Mouse (Mus musculus) myocyte (in vitro differentiated cells): Measurements from ENCODE around the gene Pdia6. TPM values are rescaled to one million over a fixed set of nuclear protein-coding genes. Genes with fewer than 3 reads are reported as not detected.

Source experiments
- H3K27me3 ChIP-seq: one replicate; pipeline ENCODE4 v1.6.1; 2011; ENCODE audit not compliant: control insufficient read depth, insufficient read depth, insufficient read length
- H3K36me3 ChIP-seq: one replicate; pipeline ENCODE4 v1.6.1; 2011; ENCODE audit not compliant: control insufficient read depth, insufficient read depth
- H3K4me2 ChIP-seq: one replicate; pipeline ENCODE4 v1.6.1; 2011; ENCODE audit warnings: low read depth, control low read depth
- H3K4me3 ChIP-seq: one replicate; pipeline ENCODE4 v1.5.1; 2011; ENCODE audit warnings: mild to moderate bottlenecking, control low read depth, moderate library complexity
- H3K79me2 ChIP-seq: one replicate; pipeline ENCODE4 v1.6.1; 2011; ENCODE audit not compliant: control insufficient read depth, insufficient read depth
- H3ac ChIP-seq: one replicate; pipeline ENCODE4 v1.6.1; 2011; ENCODE audit not compliant: control insufficient read depth, insufficient read length
- CEBPB ChIP-seq: IDR thresholded peaks from 2 replicates; pipeline ENCODE4 v1.6.1; 2011; ENCODE audit warnings: mild to moderate bottlenecking, moderate library complexity; ENCODE audit not compliant: poor library complexity, insufficient read depth, severe bottlenecking
- E2F4 ChIP-seq: IDR thresholded peaks from one replicate; pipeline ENCODE4 v1.6.1; 2011; ENCODE audit warnings: mild to moderate bottlenecking, control low read depth, moderate library complexity; ENCODE audit not compliant: insufficient read depth
- MAX ChIP-seq: IDR thresholded peaks from one replicate; pipeline ENCODE4 v1.6.1; 2011; ENCODE audit warnings: low read depth, mild to moderate bottlenecking, control low read depth
- MYOD1 ChIP-seq, 3 experiments: IDR thresholded peaks; one replicate each; pipeline ENCODE4 v1.6.1; 2011; ENCODE audit warnings: control low read depth in 2 of 3, low read depth in 2 of 3, mild to moderate bottlenecking in 2 of 3, moderate library complexity in 1 of 3; ENCODE audit not compliant: insufficient read length in 2 of 3, control insufficient read depth in 1 of 3
- MYOG ChIP-seq, 3 experiments: IDR thresholded peaks; one replicate each; pipeline ENCODE4 v1.6.1; 2011; ENCODE audit warnings: control low read depth in 2 of 3, low read depth in 2 of 3, mild to moderate bottlenecking in 2 of 3; ENCODE audit not compliant: insufficient read length in 2 of 3, control insufficient read depth in 1 of 3, insufficient read depth in 1 of 3
- POLR2A ChIP-seq: IDR thresholded peaks from one replicate; pipeline ENCODE4 v1.6.1; 2011; ENCODE audit warnings: low read depth, mild to moderate bottlenecking, control low read depth, moderate library complexity; ENCODE audit not compliant: insufficient read length
- POLR2AphosphoS2 ChIP-seq: IDR thresholded peaks from one replicate; pipeline ENCODE4 v1.6.1; 2011; ENCODE audit warnings: low read depth, control low read depth; ENCODE audit not compliant: insufficient read length
- REST ChIP-seq: IDR thresholded peaks from one replicate; pipeline ENCODE4 v1.6.1; 2011; ENCODE audit warnings: mild to moderate bottlenecking, control low read depth, moderate library complexity; ENCODE audit not compliant: insufficient read depth, insufficient read length
- SRF ChIP-seq: IDR thresholded peaks from one replicate; pipeline ENCODE4 v1.6.1; 2011; ENCODE audit warnings: low read depth; ENCODE audit not compliant: control insufficient read depth, insufficient read length
- TCF12 ChIP-seq: IDR thresholded peaks from one replicate; pipeline ENCODE4 v1.6.1; 2011; ENCODE audit warnings: mild to moderate bottlenecking, control low read depth; ENCODE audit not compliant: poor library complexity, insufficient read depth, severe bottlenecking
- TCF3 ChIP-seq: IDR thresholded peaks from one replicate; pipeline ENCODE4 v1.6.1; 2011; ENCODE audit warnings: low read depth, control low read depth; ENCODE audit not compliant: insufficient read length
- USF1 ChIP-seq: IDR thresholded peaks from one replicate; pipeline ENCODE4 v1.6.1; 2011; ENCODE audit warnings: low read depth, mild to moderate bottlenecking, control low read depth, moderate library complexity
- polyA plus RNA-seq: library from polyadenylated mRNA; unstranded; fragments of >200 nt; fragmentation: generic; extraction: Trizol; gene quantifications from one replicate; pipeline ENCODE4 v1.2.1, GENCODE M21; 2012; ENCODE audit warnings: missing spikeins

The Pdia6 gene
- polyA plus RNA-seq, 1 experiment, result 135 TPM

- H3K4me2 ChIP-seq, result no peak overlapping the region
- H3ac ChIP-seq, result no peak overlapping the region
- H3K27me3 ChIP-seq, result no peaks in the 10 kb centered on the region
- no peaks in the 10 kb centered on the region for H3K36me3 ChIP-seq
- TF ChIP-seq REST (no peak), MYOG (IDR thresholded peaks at IDR 0.05; ENCODE audit: control insufficient read depth in 1 of 3, insufficient read depth in 1 of 3, insufficient read length in 2 of 3, low read depth in 2 of 3) (no peak), POLR2A (no peak), E2F4 (no peak), MAX (no peak), TCF3 (no peak)
- H3K4me3 ChIP-seq, result no peak overlapping the region
- H3K79me2 ChIP-seq, result no peaks in the 10 kb centered on the region
Measured at GRCm38 (mm10) chr12:17258431-17258830, 7.9 kb upstream of the Pdia6 start.

DNA sequence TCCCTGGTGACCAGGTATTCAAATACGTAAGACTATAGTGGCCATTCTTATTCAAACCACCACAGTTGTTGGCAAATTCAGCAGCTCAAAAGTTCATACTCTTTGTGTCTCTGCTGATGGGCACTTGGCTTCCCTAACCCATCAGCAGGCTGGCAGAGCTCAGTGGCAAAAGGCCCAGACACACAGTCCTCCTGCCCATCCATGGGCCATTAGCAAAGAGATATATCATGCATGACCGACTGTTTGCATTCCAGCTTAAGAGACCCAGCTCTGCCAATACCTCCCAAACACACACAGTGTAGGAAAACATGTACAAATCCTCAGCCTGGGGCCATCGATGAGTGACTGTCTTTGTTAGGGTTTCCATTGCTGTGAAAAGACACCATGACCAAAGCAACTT is 5.3 kb upstream of the Pdia6 start:
- no peak overlapping the region for H3K4me3 ChIP-seq
- TF ChIP-seq POLR2AphosphoS2 (no peak), REST (no peak), USF1 (no peak), E2F4 (no peak), MYOD1 (IDR thresholded peaks at IDR 0.05; ENCODE audit: control insufficient read depth in 1 of 3, insufficient read length in 2 of 3, low read depth in 2 of 3) (no peak), MAX (no peak), TCF12 (no peak), CEBPB (no peak), TCF3 (no peak), POLR2A (no peak)
- H3ac ChIP-seq, result no peak overlapping the region
- H3K4me2 ChIP-seq, result no peak overlapping the region
- H3K36me3 ChIP-seq, result no peaks in the 10 kb centered on the region
- no peaks in the 10 kb centered on the region for H3K27me3 ChIP-seq
- H3K79me2 ChIP-seq, result no peaks in the 10 kb centered on the region

DNA sequence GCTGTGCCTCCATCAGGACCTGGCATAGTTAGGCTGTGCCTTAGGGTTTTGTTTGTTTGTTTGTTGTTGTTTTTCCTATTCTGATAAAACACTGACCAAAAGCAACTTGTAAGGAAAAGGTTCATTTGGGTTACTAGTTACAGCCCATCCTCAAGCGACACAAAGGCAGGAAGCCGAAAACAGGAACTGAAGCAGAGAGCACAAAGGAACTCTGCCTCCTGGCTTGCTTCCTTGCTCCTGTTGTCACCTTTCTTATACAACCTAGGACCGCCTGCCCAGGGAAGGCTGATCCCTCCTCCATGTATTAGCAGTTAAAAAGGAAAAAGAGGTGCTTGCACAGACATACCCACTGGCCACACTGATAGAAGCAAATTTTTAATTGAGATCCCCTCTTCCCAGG is 2.5 kb upstream of the Pdia6 start:
- TF ChIP-seq SRF, result no peak
- no peak for TF ChIP-seq USF1
- TF ChIP-seq E2F4, result no peak
- no peak for TF ChIP-seq CEBPB
- TF ChIP-seq POLR2A, result no peak
- no peak for TF ChIP-seq MYOD1 (IDR thresholded peaks at IDR 0.05; ENCODE audit: control insufficient read depth in 1 of 3, insufficient read length in 2 of 3, low read depth in 2 of 3)
- no peak for TF ChIP-seq TCF3
- no peak for TF ChIP-seq MAX
- no peak for TF ChIP-seq TCF12
- TF ChIP-seq REST, result no peak
- TF ChIP-seq POLR2AphosphoS2, result no peak
- no peak for TF ChIP-seq MYOG (IDR thresholded peaks at IDR 0.05; ENCODE audit: control insufficient read depth in 1 of 3, insufficient read depth in 1 of 3, insufficient read length in 2 of 3, low read depth in 2 of 3)
- H3ac ChIP-seq, result no peak overlapping the region
- H3K27me3 ChIP-seq, result no peaks in the 10 kb centered on the region
- H3K79me2 ChIP-seq, result peaks cover 19% of the 10 kb centered on the region
- no peak overlapping the region for H3K4me2 ChIP-seq
- no peaks in the 10 kb centered on the region for H3K36me3 ChIP-seq
- no peak overlapping the region for H3K4me3 ChIP-seq

GRCm38 (mm10) chr12:17264826-17265225 is 1.5 kb upstream of the Pdia6 start:
- Histone ChIP-seq H3K79me2 (peaks cover 25% of the 10 kb centered on the region), H3K27me3 (no peaks in the 10 kb centered on the region), H3K4me3 (no peak overlapping the region), H3K36me3 (no peaks in the 10 kb centered on the region), H3ac (no peak overlapping the region), H3K4me2 (no peak overlapping the region)
- TF ChIP-seq E2F4, result no peak
- no peak for TF ChIP-seq POLR2AphosphoS2
- no peak for TF ChIP-seq POLR2A
- no peak for TF ChIP-seq MYOG (IDR thresholded peaks at IDR 0.05; ENCODE audit: control insufficient read depth in 1 of 3, insufficient read depth in 1 of 3, insufficient read length in 2 of 3, low read depth in 2 of 3)
- TF ChIP-seq TCF3, result no peak
- TF ChIP-seq TCF12, result no peak
- no peak for TF ChIP-seq REST
- TF ChIP-seq MYOD1 (IDR thresholded peaks at IDR 0.05; ENCODE audit: control insufficient read depth in 1 of 3, insufficient read length in 2 of 3, low read depth in 2 of 3), result no peak
- TF ChIP-seq SRF, result no peak
- TF ChIP-seq CEBPB, result no peak
- no peak for TF ChIP-seq USF1

GRCm38 (mm10) chr12:17266673-17266990 is 287 bp downstream of the Pdia6 start:
- Histone ChIP-seq H3K4me2 (peak overlapping the region; percentile 92), H3K36me3 (peaks cover 11% of the 10 kb centered on the region), H3K79me2 (peaks cover 32% of the 10 kb centered on the region), H3K4me3 (peak overlapping the region; percentile 69), H3ac (peak overlapping the region; percentile 4), H3K27me3 (no peaks in the 10 kb centered on the region)
- no peak for TF ChIP-seq TCF3
- TF ChIP-seq MYOG (IDR thresholded peaks at IDR 0.05; ENCODE audit: control insufficient read depth in 1 of 3, insufficient read depth in 1 of 3, insufficient read length in 2 of 3, low read depth in 2 of 3), result no peak
- TF ChIP-seq POLR2A, result no peak
